Mouse (Mus musculus): Measurements from ENCODE around the gene Spata22.
"Not testable (repeated sequence)": the region's sequence is repeated elsewhere in the genome, so short reads cannot be mapped to it uniquely, and the experiment has no call there.

Gene Spata22

GRCm38 (mm10) chr11:73329442-73329841 lies at the start of gene Spata22, which contains the start of the genes Aspa and Gm49340:
Spata22 (plus strand) TSS chr11:73329741.
Aspa (minus strand) TSS chr11:73329596.
Gm49340 (plus strand) TSS chr11:73329741.
- CTCF ChIA-PET, result no interaction called here

- CTCF ChIA-PET, result no interaction called here
Measured at GRCm38 (mm10) chr11:73280710-73281109, 48.8 kb upstream of the Spata22 start.

GRCm38 (mm10) chr11:73281528-73282027 lies 48.0 kb upstream of the Spata22 start:
- CTCF ChIA-PET, result no interaction called here

DNA sequence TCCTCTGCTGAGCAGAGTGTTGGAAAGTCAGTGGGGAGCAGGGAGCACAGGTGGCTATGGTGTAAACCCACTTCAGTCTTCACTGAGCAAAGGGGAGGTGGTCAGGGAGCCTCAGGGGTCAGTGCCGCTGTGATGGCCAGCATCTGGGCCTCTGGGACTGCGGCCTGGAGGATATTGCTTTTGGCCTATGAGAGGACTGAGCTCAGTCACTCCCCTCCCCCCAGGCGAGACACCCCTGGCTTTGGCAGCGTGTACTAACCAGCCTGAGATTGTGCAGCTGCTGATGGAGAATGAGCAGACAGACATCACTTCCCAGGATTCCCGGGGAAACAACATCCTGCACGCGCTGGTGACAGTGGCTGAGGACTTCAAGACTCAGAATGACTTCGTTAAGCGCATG lies 46.2 kb upstream of the Spata22 start:
- CTCF ChIA-PET, result no interaction called here

- CTCF ChIA-PET, result no interaction called here
Measured at GRCm38 (mm10) chr11:73283926-73284325, 45.6 kb upstream of the Spata22 start.

DNA sequence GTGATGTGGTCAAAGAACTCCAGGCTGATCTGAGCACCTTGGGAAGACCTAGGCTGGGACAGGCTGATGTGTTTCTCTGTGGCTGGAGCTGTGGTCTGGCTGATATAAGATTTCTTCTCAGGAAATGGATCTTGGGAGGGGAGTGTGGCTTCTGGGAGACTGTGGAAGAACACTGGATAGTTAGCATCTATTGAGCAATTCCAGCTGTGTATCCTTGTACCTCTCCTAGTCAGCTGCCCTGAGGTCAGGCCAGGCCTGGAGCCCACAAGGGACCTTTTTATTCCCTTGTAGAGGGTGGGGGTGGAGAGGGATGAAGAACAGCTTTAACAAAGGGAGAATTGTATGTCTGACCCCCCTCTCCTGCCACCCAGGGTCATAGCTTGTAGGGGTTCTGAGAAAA lies 45.2 kb upstream of the Spata22 start:
- CTCF ChIA-PET, result no interaction called here

GRCm38 (mm10) chr11:73289621-73290020 lies 39.9 kb upstream of the Spata22 start:
- CTCF ChIA-PET, result no interaction called here

- CTCF ChIA-PET, result no interaction called here
Measured at GRCm38 (mm10) chr11:73303123-73303522, 26.4 kb upstream of the Spata22 start.

DNA sequence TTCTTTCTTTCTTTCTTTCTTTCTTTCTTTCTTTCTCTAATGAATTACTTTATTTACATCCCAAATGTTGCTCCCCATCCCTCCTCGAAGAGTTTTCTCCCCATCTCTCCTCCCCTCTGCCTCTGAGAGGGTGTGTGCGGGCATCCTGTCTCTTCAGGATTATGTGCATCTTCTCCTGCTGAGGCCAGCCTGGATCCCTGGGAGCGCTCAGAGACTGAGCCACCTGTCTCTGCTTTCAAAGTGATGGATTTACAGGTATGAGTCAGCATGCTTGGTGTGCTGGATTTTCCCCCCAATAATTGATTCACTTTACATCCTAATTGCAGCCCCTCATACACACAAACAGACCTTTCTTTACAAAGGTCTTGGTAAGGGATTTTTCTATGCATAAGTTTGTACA lies 13.6 kb upstream of the Spata22 start:
- CTCF ChIA-PET, result no interaction called here

GRCm38 (mm10) chr11:73318581-73318980 lies 11.0 kb upstream of the Spata22 start:
- CTCF ChIA-PET, result not testable (repeated sequence)

- CTCF ChIA-PET, result not testable (repeated sequence)
Measured at GRCm38 (mm10) chr11:73321064-73321463, 8.5 kb upstream of the Spata22 start.

- CTCF ChIA-PET, result no interaction called here
Measured at GRCm38 (mm10) chr11:73323906-73324830, 5.4 kb upstream of the Spata22 start.

DNA sequence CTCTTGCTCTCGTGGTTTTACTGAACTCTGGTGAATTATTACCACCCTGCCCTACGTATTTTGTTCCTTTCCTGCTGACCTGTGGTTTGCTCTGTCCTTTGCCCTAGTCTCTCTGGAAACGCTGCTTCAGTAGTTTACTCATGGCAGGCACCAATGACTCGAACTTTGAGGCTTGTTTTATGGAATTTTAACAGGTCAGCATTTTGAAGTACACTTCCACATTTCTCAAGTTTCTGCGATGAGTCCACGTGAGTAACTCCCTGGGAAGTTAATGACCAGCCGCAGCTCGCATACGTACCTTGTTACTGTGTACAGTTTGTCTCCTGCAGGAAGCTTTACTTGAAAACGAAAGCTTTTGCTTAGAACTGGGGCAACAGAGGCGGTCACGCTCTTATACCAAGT lies 3.1 kb upstream of the Spata22 start:
- CTCF ChIA-PET, result no interaction called here

GRCm38 (mm10) chr11:73327361-73327760 lies 2.2 kb upstream of the Spata22 start:
- CTCF ChIA-PET, result no interaction called here

DNA sequence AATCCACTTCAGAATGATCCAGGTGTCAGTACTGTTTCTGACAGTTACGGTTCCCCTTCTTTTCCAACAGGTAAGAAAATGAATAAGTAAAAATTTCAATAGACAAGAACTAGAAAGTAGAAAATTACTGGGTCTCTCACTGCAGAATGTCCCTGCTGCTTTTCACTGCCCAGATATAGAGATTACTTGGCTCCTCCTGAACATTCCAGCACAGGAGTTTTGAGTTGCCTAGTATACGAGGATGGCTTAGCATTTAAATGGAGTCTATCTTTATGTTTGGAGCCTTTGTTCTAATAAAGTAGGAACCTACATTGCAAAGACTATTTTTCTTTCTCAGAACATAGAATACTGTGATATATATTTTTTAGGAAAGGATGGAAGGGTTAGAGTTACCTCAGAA lies 3.8 kb downstream of the Spata22 start:
- CTCF ChIA-PET, result no interaction called here

DNA sequence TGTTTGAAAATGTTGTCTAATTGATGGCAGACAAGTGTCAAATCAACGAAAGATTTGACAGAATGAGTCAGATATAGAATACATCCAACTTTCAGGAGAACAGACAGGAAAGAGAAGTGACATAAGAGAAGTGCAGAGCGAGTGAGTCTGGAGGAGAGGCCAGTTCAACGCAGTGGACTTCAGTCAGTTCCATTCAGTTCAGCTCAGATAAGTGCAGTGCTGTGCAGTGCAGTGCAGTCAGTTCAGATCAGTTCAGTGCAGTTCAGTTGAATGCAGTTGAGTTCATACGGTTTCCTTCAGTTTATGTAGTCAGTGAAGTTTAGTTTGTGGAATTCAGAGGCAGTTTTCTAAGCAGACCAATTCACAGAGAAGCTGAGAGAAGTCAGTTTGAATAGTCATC lies 7.4 kb downstream of the Spata22 start:
- CTCF ChIA-PET, result no interaction called here

- CTCF ChIA-PET, result no interaction called here
Measured at GRCm38 (mm10) chr11:73350483-73350882, 20.9 kb downstream of the Spata22 start, which contains the start of gene Olfr20. Olfr20 (plus strand) TSS chr11:73350783.

DNA sequence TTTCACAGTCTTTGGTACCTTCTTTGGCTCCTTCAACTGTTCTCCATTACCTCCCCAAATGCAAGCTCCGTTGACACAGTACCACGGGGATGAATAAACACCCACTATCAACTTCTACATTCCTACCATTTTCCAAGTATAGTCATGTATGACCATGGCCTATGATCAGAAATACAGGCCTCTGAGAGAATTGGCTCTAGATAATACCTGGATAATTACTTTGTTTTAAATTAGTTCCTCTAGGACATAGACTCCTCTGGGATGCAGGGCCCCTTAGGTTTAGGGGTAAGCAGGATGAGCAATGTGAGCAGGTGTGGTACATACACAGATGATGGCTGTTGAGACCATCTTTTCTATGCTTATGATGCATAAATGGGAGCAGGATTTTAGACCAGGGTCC lies 41.4 kb downstream of the Spata22 start, which contains the start of gene Olfr376:
Olfr376 (plus strand) TSS at position 301 of the 400 bp plus-strand sequence.
- CTCF ChIA-PET, result no interaction called here

DNA sequence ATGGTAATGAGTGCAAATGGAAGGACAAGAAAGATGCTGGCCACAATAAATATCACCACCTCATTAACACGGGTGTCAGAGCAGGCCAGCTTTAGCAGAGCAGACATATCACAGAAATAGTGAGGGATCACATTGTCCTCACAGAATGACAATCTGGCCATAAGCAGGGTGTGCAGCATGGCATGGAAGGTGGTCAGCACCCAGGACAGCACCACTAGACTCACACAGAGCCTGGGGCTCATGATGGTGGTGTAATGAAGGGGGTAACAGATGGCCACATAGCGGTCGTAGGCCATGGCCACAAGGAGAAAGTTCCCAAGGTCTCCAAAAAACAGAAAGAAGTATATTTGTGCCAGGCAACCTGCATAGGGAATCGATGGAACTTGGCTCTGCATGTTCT lies 65.8 kb downstream of the Spata22 start:
- CTCF ChIA-PET, result no interaction called here
